7 mouse cellular contexts compared by ENCODE assay signal in genomic region chr2:126996737-126997136, GRCm38 (mm10). TPM values are rescaled to one million over a fixed set of nuclear protein-coding genes. Genes with fewer than 3 reads are reported as not detected.
DNase-seq lines count a peak whose midpoint lies in the region; ATAC-seq and TF ChIP-seq lines count a peak whose summit lies in the region.

No protein-coding gene starts in this region.

- H3ac ChIP-seq in C2C12 (ENCODE audit: control insufficient read depth, insufficient read length, low read depth), result no peak overlapping the region

- peaks cover 0 to 12% of the 10 kb centered on the region in 2 experiments; a peak in 1 of 4 replicates for H3K4me1 ChIP-seq in ES-E14 (ENCODE audit: control insufficient read depth in 2 of 2, insufficient read depth in 2 of 2, low read length in 2 of 2, poor library complexity in 1 of 2)
- H3K4me1 ChIP-seq in liver, embryonic 12.5 days, result no peaks in the 10 kb centered on the region

- H3K27ac ChIP-seq in ES-E14 (ENCODE audit: insufficient read depth, low read depth, low read length, poor library complexity, severe bottlenecking), result no peak overlapping the region
- no peak overlapping the region for H3K27ac ChIP-seq in liver, embryonic 12.5 days

- no peaks in the 10 kb centered on the region for H3K79me2 ChIP-seq in C2C12 (ENCODE audit: control insufficient read depth, insufficient read depth)

- no peak overlapping the region for H3K9ac ChIP-seq in ES-E14 (ENCODE audit: insufficient read depth, low read depth, low read length, poor library complexity, severe bottlenecking)
- no peak overlapping the region for H3K9ac ChIP-seq in liver, embryonic 12.5 days

- no peaks in the 10 kb centered on the region for H3K79me3 ChIP-seq in C2C12 (ENCODE audit: low read depth)

- no peak for ATAC-seq in liver, embryonic 12.5 days

- H3K36me3 ChIP-seq in C2C12 (ENCODE audit: control insufficient read depth, insufficient read depth) (no peaks in the 10 kb centered on the region), ES-E14 (ENCODE audit: control insufficient read depth, insufficient read depth, low read length, poor library complexity, severe bottlenecking) (no peaks in the 10 kb centered on the region)
- no peaks in the 10 kb centered on the region for H3K36me3 ChIP-seq in liver, embryonic 12.5 days

- in situ Hi-C loops in ES-E14 (cut with MboI; ENCODE audit: low sequenced_read_pairs in 2 of 2, unreplicated experiment in 2 of 2), result no loop called here

- H3K4me3 ChIP-seq in C2C12 (ENCODE audit: insufficient read depth, poor library complexity, severe bottlenecking) (no peak overlapping the region), ES-E14 (ENCODE audit: insufficient read depth in 1 of 2, low read depth in 1 of 2, low read length in 2 of 2, poor library complexity in 1 of 2, severe bottlenecking in 1 of 2) (no peak overlapping the region)
- no peak overlapping the region for H3K4me3 ChIP-seq in liver, embryonic 12.5 days

- TF ChIP-seq CTCF in C2C12 (IDR thresholded peaks at IDR 0.05; ENCODE audit: control insufficient read depth, insufficient read depth, insufficient read length), result peak; percentile 58

- DNase-seq in ES-E14 (ENCODE audit: low read depth, low spot score), result peak; percentile 53
- DNase-seq in cerebellum, postnatal 10 days, result peak; percentile 75 to 79
- DNase-seq in heart, adult 8-10 months (ENCODE audit: low spot score), result peak; percentile 84
- peak; percentile 73 to 82 for DNase-seq in kidney, adult 8-10 months
- peak; percentile 30 for DNase-seq in right cerebral cortex, postnatal 14 days

- H3K4me2 ChIP-seq in liver, embryonic 12.5 days, result 0 out of 2 replicates have a peak overlapping the region, but pooled peaks have one; percentile 3

- H3K9me3 ChIP-seq in ES-E14 (ENCODE audit: control insufficient read depth, insufficient read depth, low read depth, low read length), result no peaks in the 10 kb centered on the region
- no peaks in the 10 kb centered on the region for H3K9me3 ChIP-seq in liver, embryonic 12.5 days (replicated peaks)

- 6% methylated on average over 5 of the region's 5 CpGs for WGBS in liver, embryonic 12.5 days (ENCODE audit: insufficient replicate concordance)

- H3K27me3 ChIP-seq in C2C12 (ENCODE audit: control insufficient read depth, insufficient read depth, insufficient read length), result no peaks in the 10 kb centered on the region
- H3K27me3 ChIP-seq in liver, embryonic 12.5 days (replicated peaks), result no peaks in the 10 kb centered on the region

TF ChIP-seq in C2C12, 6 proteins besides CTCF, POLR2A, EP300 and RAD21:
- TF ChIP-seq USF1 (IDR thresholded peaks at IDR 0.05; ENCODE audit: low read depth), result no peak
- TF ChIP-seq CEBPB (IDR thresholded peaks at IDR 0.05; ENCODE audit: low read depth), result no peak
- TF ChIP-seq MYOD1 (IDR thresholded peaks at IDR 0.05; ENCODE audit: control insufficient read depth, insufficient read length, low read depth), result no peak
- no peak for TF ChIP-seq FOSL1 (IDR thresholded peaks at IDR 0.05; ENCODE audit: insufficient read depth, low read length, poor library complexity, severe bottlenecking)

TF ChIP-seq in ES-E14, 5 proteins besides CTCF, POLR2A, EP300 and RAD21:
- TF ChIP-seq ZC3H11A (IDR thresholded peaks at IDR 0.05; ENCODE audit: borderline replicate concordance, low read depth, low read length), result peak; percentile 88; the same call in 1 of the 2 replicates
- no peak for TF ChIP-seq CHD2 (IDR thresholded peaks at IDR 0.05; ENCODE audit: low read depth, low read length)
- no peak for TF ChIP-seq HCFC1 (IDR thresholded peaks at IDR 0.05; ENCODE audit: borderline replicate concordance, insufficient read depth, low read length)
- TF ChIP-seq ZNF384 (IDR thresholded peaks at IDR 0.05; ENCODE audit: low read depth, low read length), result no peak
- TF ChIP-seq MAFK (IDR thresholded peaks at IDR 0.05; ENCODE audit: insufficient read depth, low read depth, low read length), result no peak
TF ChIP-seq in ES-E14: peak in this region for 1.

RNA-seq across cellular contexts. Expression of gene Ap4e1, which starts 11.8 kb away (rescaled TPM):
- polyA plus RNA-seq in C2C12 (2012; fragmentation: generic; extraction: Trizol), result 2.6 TPM
- total RNA-seq in ES-E14 (2012; rRNA removed), result 11.4 and 14.4 TPM in 2 replicates
- total RNA-seq in heart, adult 8-10 months (2022), result 1 to 10 TPM; 5.1 to 5.9 (median 5.7) TPM
- 9.0 and 9.6 TPM in 2 replicates for polyA plus RNA-seq in liver, embryonic 12.5 days (2016; fragmentation: Nextera tagmentation; extraction: Ambion mirVana)

Comparison
In these comparisons a context has a peak if more than half of its experiments do, and no peak if none do; other contexts are left out.
1. DNase-seq: peak in every context shown above with its lines; median percentile 84 in heart, adult 8-10 months; 78 in kidney, adult 8-10 months; 77 in cerebellum, postnatal 10 days; 53 in ES-E14; 30 in right cerebral cortex, postnatal 14 days.